Mouse (Mus musculus) megakaryocyte, embryonic 14.5 days (primary cell): ENCODE results near the gene Fam178b.

Source experiments
- FLI1 ChIP-seq: IDR thresholded peaks from 2 replicates; pipeline ENCODE4 v1.6.1; 2012; ENCODE audit warnings: low read length, inconsistent platforms, mixed read lengths
- GATA1 ChIP-seq: IDR thresholded peaks from 3 replicates; pipeline ENCODE4 v1.6.1; 2012; ENCODE audit warnings: mixed read lengths, low read length, inconsistent platforms, borderline replicate concordance

DNA sequence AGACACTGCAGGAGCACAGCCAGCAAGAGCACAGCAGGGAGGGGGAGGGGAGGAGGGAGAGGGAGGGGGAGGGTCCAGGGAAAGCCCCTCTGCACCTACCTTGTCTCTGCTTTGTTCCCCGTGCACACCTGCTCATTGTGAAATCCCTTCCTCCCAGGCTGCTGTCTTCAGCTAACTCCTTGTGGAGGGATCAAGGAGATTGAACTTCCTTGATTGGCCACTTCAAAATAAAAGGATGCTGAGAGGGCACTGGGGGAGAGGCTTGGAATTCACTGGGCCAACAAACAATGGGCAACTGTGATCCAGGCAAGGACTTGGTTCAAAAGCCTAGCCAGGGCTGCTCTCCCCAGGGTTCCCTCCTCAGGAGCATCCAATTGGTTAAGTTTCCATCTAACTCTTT, 89.9 kb downstream of the Fam178b start:
- TF ChIP-seq FLI1, result no peak
- TF ChIP-seq GATA1, result no peak
